Comparison of ENCODE assay signal across 8 mouse cellular contexts in genomic region chr6:21950676-21951075, GRCm38 (mm10). TPM values are rescaled to one million over a fixed set of nuclear protein-coding genes. Genes with fewer than 3 reads are reported as not detected.
DNase-seq lines count a peak whose midpoint lies in the region; ATAC-seq and TF ChIP-seq lines count a peak whose summit lies in the region.

No protein-coding gene starts in this region.

- H3K9me3 ChIP-seq in erythroblast, embryonic 14.5 days (ENCODE audit: control insufficient read depth, low read length) = no peaks in the 10 kb centered on the region
- no peaks in the 10 kb centered on the region for H3K9me3 ChIP-seq in MEL (replicated peaks; ENCODE audit: insufficient read depth, low read length)
- no peaks in the 10 kb centered on the region for H3K9me3 ChIP-seq in intestine, embryonic 16.5 days (ENCODE audit: control insufficient read depth, low read length)

- peaks cover 39% of the 10 kb centered on the region for H3K36me3 ChIP-seq in erythroblast, embryonic 14.5 days (ENCODE audit: control insufficient read depth)
- H3K36me3 ChIP-seq in MEL (ENCODE audit: control insufficient read depth in 1 of 2, insufficient read depth in 2 of 2, low read length in 2 of 2) (peaks cover 0 to 6% of the 10 kb centered on the region in 2 experiments; a peak in 2 of 4 replicates), macrophage (ENCODE audit: inconsistent target) (peaks cover 12% of the 10 kb centered on the region)
- H3K36me3 ChIP-seq in intestine, embryonic 16.5 days (ENCODE audit: control insufficient read depth, insufficient read depth, low read length) = peaks cover 7% of the 10 kb centered on the region; the same call in 1 of the 2 replicates

- no peak for DNase-seq in MEL (ENCODE audit: low read depth, low spot score)
- no peak for DNase-seq in gastrocnemius, adult 18-20 months (ENCODE audit: low spot score)
- DNase-seq in left cerebral cortex, postnatal 10 days (ENCODE audit: extremely low spot score in 1 of 2, low spot score in 2 of 2) = no peak
- no peak for DNase-seq in thymus, adult 18-20 months

- TF ChIP-seq CTCF in MEL (IDR thresholded peaks at IDR 0.05 in 2 of 3, conservative IDR thresholded peaks at IDR 0.05 in 1 of 3; ENCODE audit: control insufficient read depth in 1 of 3, insufficient read depth in 1 of 3, low read depth in 2 of 3, low read length in 3 of 3, poor library complexity in 1 of 3, severe bottlenecking in 1 of 3) = no peak

- peaks cover 19% of the 10 kb centered on the region for H3K4me1 ChIP-seq in erythroblast, embryonic 14.5 days (ENCODE audit: control insufficient read depth)
- peaks cover 0 to 6% of the 10 kb centered on the region in 2 experiments; a peak in 1 of 4 replicates for H3K4me1 ChIP-seq in MEL (ENCODE audit: control insufficient read depth in 1 of 2, insufficient read depth in 2 of 2, low read length in 2 of 2)
- H3K4me1 ChIP-seq in intestine, embryonic 16.5 days (ENCODE audit: control insufficient read depth, insufficient read depth, low read length) = peaks cover 8% of the 10 kb centered on the region; the same call in 1 of the 2 replicates

- peak overlapping the region; percentile 90 for H3K4me3 ChIP-seq in erythroblast, embryonic 14.5 days (replicated peaks)
- H3K4me3 ChIP-seq in MEL (ENCODE audit: control insufficient read depth in 1 of 2, insufficient read depth in 1 of 2, low read depth in 2 of 2, low read length in 2 of 2) (peak overlapping the region; percentile 80 to 89; a peak in 3 of 4 replicates), macrophage (ENCODE audit: inconsistent target) (peak overlapping the region; percentile 63)
- peak overlapping the region; percentile 79 for H3K4me3 ChIP-seq in intestine, embryonic 16.5 days (ENCODE audit: low read length)

- peak overlapping the region; percentile 75 for H3K4me2 ChIP-seq in intestine, embryonic 16.5 days (ENCODE audit: low read depth, low read length)

- H3K9ac ChIP-seq in MEL (ENCODE audit: control insufficient read depth, low read depth, low read length, poor library complexity, severe bottlenecking) = no peak overlapping the region; the same call in 1 of the 2 replicates
- H3K9ac ChIP-seq in intestine, embryonic 16.5 days (ENCODE audit: low read depth, low read length) = peak overlapping the region; percentile 72

- intact Hi-C loops in left cerebral cortex, postnatal 10 days (cut with DNase I) = loop anchor here (10.0 kb wide), 1 partner anchor 156 kb away; no protein-coding TSS in a partner anchor

- no peaks in the 10 kb centered on the region for H3K27me3 ChIP-seq in erythroblast, embryonic 14.5 days (ENCODE audit: control insufficient read depth)
- peaks cover 0 to 1% of the 10 kb centered on the region in 2 experiments; a peak in 1 of 4 replicates for H3K27me3 ChIP-seq in MEL (ENCODE audit: control insufficient read depth in 1 of 2, insufficient read depth in 2 of 2, low read length in 2 of 2)
- H3K27me3 ChIP-seq in intestine, embryonic 16.5 days (replicated peaks; ENCODE audit: control insufficient read depth, insufficient read depth, low read length) = no peaks in the 10 kb centered on the region

- no peak for ATAC-seq in erythroblast, adult 5-6 weeks (replicated peaks; ENCODE audit: low FRiP score, poor library complexity, severe bottlenecking)
- ATAC-seq in intestine, embryonic 16.5 days = no peak

- TF ChIP-seq EP300 in MEL (IDR thresholded peaks at IDR 0.05; ENCODE audit: low read depth in 1 of 2, low read length in 2 of 2) = no peak

- no peak for TF ChIP-seq RAD21 in MEL (IDR thresholded peaks at IDR 0.05; ENCODE audit: low read depth, low read length)

- WGBS in intestine, embryonic 16.5 days = 61% methylated on average over 2 of the region's 2 CpGs
- 96% methylated on average over 2 of the region's 2 CpGs for WGBS in macrophage (ENCODE audit: missing documents)

- H3K79me2 ChIP-seq in MEL (ENCODE audit: control insufficient read depth, insufficient read depth, low read length, poor library complexity) (peaks cover 5% of the 10 kb centered on the region), macrophage (ENCODE audit: inconsistent target) (peaks cover 18% of the 10 kb centered on the region)

- H3K27ac ChIP-seq in MEL (ENCODE audit: control insufficient read depth, low read depth, low read length) (no peak overlapping the region), macrophage (peak overlapping the region; percentile 58)
- peak overlapping the region; percentile 66; the same call in 1 of the 2 replicates for H3K27ac ChIP-seq in intestine, embryonic 16.5 days (ENCODE audit: low read length)

- no peak for TF ChIP-seq POLR2A in MEL (IDR thresholded peaks at IDR 0.05; ENCODE audit: control insufficient read depth in 1 of 2, insufficient read depth in 1 of 2, low read depth in 1 of 2, low read length in 2 of 2, poor library complexity in 1 of 2)

TF ChIP-seq in MEL, 35 proteins besides CTCF, POLR2A, EP300 and RAD21:
- TF ChIP-seq MAZ (IDR thresholded peaks at IDR 0.05; ENCODE audit: low read depth, low read length) = no peak
- no peak for TF ChIP-seq SIN3A (IDR thresholded peaks at IDR 0.05; ENCODE audit: low read length)
- no peak for TF ChIP-seq ELF1 (IDR thresholded peaks at IDR 0.05; ENCODE audit: low read depth, low read length)
- no peak for TF ChIP-seq MAX (IDR thresholded peaks at IDR 0.05; ENCODE audit: low read length)
- TF ChIP-seq GABPA (IDR thresholded peaks at IDR 0.05; ENCODE audit: low read depth, low read length) = no peak
- no peak for TF ChIP-seq TAL1 (IDR thresholded peaks at IDR 0.05; ENCODE audit: low read length)
- TF ChIP-seq HCFC1 (IDR thresholded peaks at IDR 0.05; ENCODE audit: low read depth, low read length) = no peak
- TF ChIP-seq NELFE (IDR thresholded peaks at IDR 0.05; ENCODE audit: low read depth, low read length) = no peak
- no peak for TF ChIP-seq CHD1 (IDR thresholded peaks at IDR 0.05; ENCODE audit: low read depth, low read length)
- no peak for TF ChIP-seq ZKSCAN1 (IDR thresholded peaks at IDR 0.05; ENCODE audit: low read depth, low read length)
- no peak for TF ChIP-seq JUND (IDR thresholded peaks at IDR 0.05; ENCODE audit: low read depth, low read length)

RNA-seq across cellular contexts. Expression of gene Ing3, which starts 1.3 kb away (rescaled TPM):
- 0.78 and 0.89 TPM in 2 replicates for polyA plus RNA-seq in erythroblast, embryonic 14.5 days (2012)
- total RNA-seq in erythroblast, adult 5-6 weeks (2015; ENCODE audit: low replicate concordance) = 14.8 and 19.6 TPM in 2 replicates
- total RNA-seq in erythroblast, adult 5-6 weeks (2017; ENCODE audit: low replicate concordance) = 18.8 and 32.6 TPM in 2 replicates
- total RNA-seq in MEL (2012; rRNA removed) = 13.4 and 13.5 TPM in 2 replicates
- polyA plus RNA-seq in MEL (2012; ENCODE audit: insufficient read depth in 1 of 2, insufficient read length in 2 of 2, low read depth in 1 of 2, low replicate concordance in 2 of 2, missing spikeins in 1 of 2) (10 to 100 TPM in 1 of 2 experiments, not detected in 1; 16.5 TPM), macrophage (2018) (6.7 to 16.5 TPM (median 13.4 TPM) in 3 replicates)
- polyA plus RNA-seq in intestine, embryonic 16.5 days (2015; fragmentation: Nextera tagmentation; extraction: Ambion mirVana) = 40.6 and 41.4 TPM in 2 replicates
- total RNA-seq in macrophage (2018; cell fraction: chromatin; rRNA removed) = 10 to 100 TPM in 25 of 26 experiments, 1 to 10 TPM in 1; 7.5 to 45.1 (median 19.0) TPM
- 10 to 100 TPM in 16 of 26 experiments, 1 to 10 TPM in 10; 4.4 to 24.4 (median 10.5) TPM for total RNA-seq in macrophage (2018; cell fraction: cytosol; rRNA removed)
- total RNA-seq in macrophage (2018; cell fraction: nucleus; rRNA removed) = 10 to 100 TPM in 15 of 26 experiments, 1 to 10 TPM in 11; 6.2 to 26.9 (median 10.9) TPM
- total RNA-seq in gastrocnemius, adult 18-20 months (2021) = 10 to 100 TPM in 1 of 2 experiments, 1 to 10 TPM in 1; 7.5 to 10.0 TPM
- 10 to 100 TPM; 21.6 to 23.2 TPM for total RNA-seq in left cerebral cortex, postnatal 10 days (2021)

RNA-seq across cellular contexts. Expression of gene Cped1, which starts 35.0 kb away (rescaled TPM):
- 0.02 TPM in 1 of 2 replicates, not detected in the other for polyA plus RNA-seq in erythroblast, embryonic 14.5 days (2012)
- total RNA-seq in erythroblast, adult 5-6 weeks (2015; ENCODE audit: low replicate concordance) = not detected in 2 replicates
- 0.68 and 0.70 TPM in 2 replicates for total RNA-seq in erythroblast, adult 5-6 weeks (2017; ENCODE audit: low replicate concordance)
- total RNA-seq in MEL (2012; rRNA removed) = 0.03 TPM in 1 of 2 replicates, not detected in the other
- polyA plus RNA-seq in MEL (2012; ENCODE audit: insufficient read depth in 1 of 2, insufficient read length in 2 of 2, low read depth in 1 of 2, low replicate concordance in 2 of 2, missing spikeins in 1 of 2) = not detected
- 16.8 and 17.6 TPM in 2 replicates for polyA plus RNA-seq in intestine, embryonic 16.5 days (2015; fragmentation: Nextera tagmentation; extraction: Ambion mirVana)
- 1 to 10 TPM in 25 of 26 experiments, under 1 TPM in 1; 0.96 to 9.4 (median 3.4) TPM for total RNA-seq in macrophage (2018; cell fraction: chromatin; rRNA removed)
- 1 to 10 TPM in 8 of 26 experiments, under 1 TPM in 18; 0.46 to 1.5 (median 0.85) TPM for total RNA-seq in macrophage (2018; cell fraction: cytosol; rRNA removed)
- 10 to 100 TPM in 1 of 26 experiments, 1 to 10 TPM in 21, under 1 TPM in 4; 0.58 to 10.0 (median 2.7) TPM for total RNA-seq in macrophage (2018; cell fraction: nucleus; rRNA removed)
- polyA plus RNA-seq in macrophage (2018) = 0.33 to 2.0 TPM (median 1.5 TPM) in 3 replicates
- 10 to 100 TPM; 20.8 to 26.4 TPM for total RNA-seq in gastrocnemius, adult 18-20 months (2021)
- 1 to 10 TPM; 1.9 to 2.0 TPM for total RNA-seq in left cerebral cortex, postnatal 10 days (2021)

Comparison
In these comparisons a context has a peak if more than half of its experiments do, and no peak if none do; other contexts are left out.
1. RNA of gene Cped1, which starts 35.0 kb away (total RNA-seq): 20.8 to 26.4 TPM in gastrocnemius, adult 18-20 months; 1.9 to 2.0 TPM in left cerebral cortex, postnatal 10 days, 0.68 to 0.70 TPM in erythroblast, adult 5-6 weeks and 0.03 TPM in MEL; every median in the first group is over 4 times any median in the second.
2. Peak in every context shown above with its lines, with median percentiles within 50 percentile points of each other: H3K4me3 ChIP-seq.